ENCODE assay signal across 11 mouse cellular contexts in the genomic region with DNA sequence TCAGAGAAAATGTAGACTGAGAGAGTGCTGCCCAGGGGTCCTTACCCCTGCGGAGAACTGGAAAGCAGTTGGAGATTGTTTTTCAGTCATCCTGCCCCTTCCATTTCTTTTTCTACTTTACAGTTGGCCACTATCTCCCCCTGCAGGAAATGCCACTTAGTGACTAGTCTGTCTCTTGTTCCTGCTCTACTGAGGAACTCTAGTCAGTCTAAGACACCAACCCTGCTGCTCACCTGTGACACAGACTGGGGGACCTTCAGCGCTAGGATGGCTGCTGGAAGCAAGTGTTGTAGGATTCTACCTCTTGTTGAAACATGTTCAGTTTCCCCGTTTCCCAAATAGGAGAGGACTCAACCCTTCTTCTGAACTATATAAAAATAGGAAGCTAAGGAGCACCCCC. TPM values are rescaled to one million over a fixed set of nuclear protein-coding genes. Genes with fewer than 3 reads are reported as not detected.
DNase-seq lines count a peak whose midpoint lies in the region; ATAC-seq and TF ChIP-seq lines count a peak whose summit lies in the region.
"Had no signal": no experiment of that assay in that cellular context is flagged by ENCODE, and none has a peak within 500 bp of the region (broad histone marks: within the 10 kb centered on the region; RNA-seq: fewer than 3 reads in every experiment).

No protein-coding gene starts in this region.

- peak; percentile 30 for TF ChIP-seq CTCF in lung, embryonic 14.5 days (IDR thresholded peaks at IDR 0.05; ENCODE audit: low read depth)
- peak; percentile 9 to 66 (median 42); a peak in 4 of 6 replicates for TF ChIP-seq CTCF in MEL (IDR thresholded peaks at IDR 0.05 in 2 of 3, conservative IDR thresholded peaks at IDR 0.05 in 1 of 3; ENCODE audit: control insufficient read depth in 1 of 3, insufficient read depth in 1 of 3, low read depth in 2 of 3, low read length in 3 of 3, poor library complexity in 1 of 3, severe bottlenecking in 1 of 3)
- no peak for TF ChIP-seq CTCF in forebrain, postnatal 0 days (IDR thresholded peaks at IDR 0.05; ENCODE audit: low read depth)

- no peaks in the 10 kb centered on the region for H3K27me3 ChIP-seq in lung, embryonic 14.5 days (ENCODE audit: insufficient read depth, low read length)
- peaks cover 9 to 17% of the 10 kb centered on the region in 2 experiments for H3K27me3 ChIP-seq in MEL (ENCODE audit: control insufficient read depth in 1 of 2, insufficient read depth in 2 of 2, low read length in 2 of 2)
- no peaks in the 10 kb centered on the region for H3K27me3 ChIP-seq in forebrain, postnatal 0 days (ENCODE audit: insufficient read depth, low read length)
- no peaks in the 10 kb centered on the region for H3K27me3 ChIP-seq in midbrain, embryonic 13.5 days

- H3K27ac ChIP-seq in lung, embryonic 14.5 days (ENCODE audit: low read depth), result no peak overlapping the region
- H3K27ac ChIP-seq in MEL (ENCODE audit: control insufficient read depth, low read depth, low read length), result no peak overlapping the region
- no peak overlapping the region for H3K27ac ChIP-seq in forebrain, postnatal 0 days (ENCODE audit: low read depth, low read length)
- H3K27ac ChIP-seq in midbrain, embryonic 13.5 days, result no peak overlapping the region
- H3K27ac ChIP-seq: hindbrain, postnatal 0 days had no signal

- no peaks in the 10 kb centered on the region for H3K36me3 ChIP-seq in lung, embryonic 14.5 days (ENCODE audit: insufficient read depth)
- peaks cover 0 to 12% of the 10 kb centered on the region in 2 experiments; a peak in 2 of 4 replicates for H3K36me3 ChIP-seq in MEL (ENCODE audit: control insufficient read depth in 1 of 2, insufficient read depth in 2 of 2, low read length in 2 of 2)
- H3K36me3 ChIP-seq in forebrain, postnatal 0 days (ENCODE audit: insufficient read depth), result no peaks in the 10 kb centered on the region
- H3K36me3 ChIP-seq in midbrain, embryonic 13.5 days, result no peaks in the 10 kb centered on the region

- H3K4me3 ChIP-seq in lung, embryonic 14.5 days (ENCODE audit: low read depth, low read length), result no peak overlapping the region
- H3K4me3 ChIP-seq in MEL (ENCODE audit: control insufficient read depth in 1 of 2, insufficient read depth in 1 of 2, low read depth in 2 of 2, low read length in 2 of 2), result no peak overlapping the region
- no peak overlapping the region for H3K4me3 ChIP-seq in forebrain, postnatal 0 days (ENCODE audit: low read depth, low read length)
- no peak overlapping the region for H3K4me3 ChIP-seq in midbrain, embryonic 13.5 days (replicated peaks)

- no peak overlapping the region for H3K4me2 ChIP-seq in lung, embryonic 14.5 days
- no peak overlapping the region for H3K4me2 ChIP-seq in forebrain, postnatal 0 days (ENCODE audit: low read depth)
- no peak overlapping the region for H3K4me2 ChIP-seq in midbrain, embryonic 13.5 days (replicated peaks)

- WGBS in lung, embryonic 14.5 days, result 54% methylated on average over 3 of the region's 3 CpGs
- WGBS in forebrain, postnatal 0 days, result 70% methylated on average over 3 of the region's 3 CpGs
- WGBS in midbrain, embryonic 13.5 days, result 65% methylated on average over 3 of the region's 3 CpGs

- no peak for TF ChIP-seq POLR2A in MEL (IDR thresholded peaks at IDR 0.05; ENCODE audit: control insufficient read depth in 1 of 2, insufficient read depth in 1 of 2, low read depth in 1 of 2, low read length in 2 of 2, poor library complexity in 1 of 2)

- no peaks in the 10 kb centered on the region for H3K9me3 ChIP-seq in lung, embryonic 14.5 days (ENCODE audit: low read depth, low read length)
- H3K9me3 ChIP-seq in MEL (replicated peaks; ENCODE audit: insufficient read depth, low read length), result no peaks in the 10 kb centered on the region
- no peaks in the 10 kb centered on the region for H3K9me3 ChIP-seq in forebrain, postnatal 0 days (ENCODE audit: low read length)
- H3K9me3 ChIP-seq in midbrain, embryonic 13.5 days, result no peaks in the 10 kb centered on the region

- peak; percentile 43 for DNase-seq in lung, embryonic 14.5 days
- DNase-seq in lung, postnatal 25 days (ENCODE audit: low spot score), result no peak
- DNase-seq in MEL (ENCODE audit: low read depth, low spot score), result peak; percentile 53
- DNase-seq in induced T-regulatory cell, adult 2 months (ENCODE audit: low read depth), result peak; percentile 59
- DNase-seq in thymus, postnatal 14 days, result peak; percentile 67
- no peak for DNase-seq in forebrain, postnatal 0 days
- DNase-seq: adrenal gland, postnatal 10 days had no signal

- no peak overlapping the region for H3K9ac ChIP-seq in lung, embryonic 14.5 days
- H3K9ac ChIP-seq in MEL (ENCODE audit: control insufficient read depth, low read depth, low read length, poor library complexity, severe bottlenecking), result no peak overlapping the region
- H3K9ac ChIP-seq in forebrain, postnatal 0 days, result no peak overlapping the region
- no peak overlapping the region for H3K9ac ChIP-seq in midbrain, embryonic 13.5 days (replicated peaks)

- TF ChIP-seq RAD21 in MEL (IDR thresholded peaks at IDR 0.05; ENCODE audit: low read depth, low read length), result peak; percentile 69

- TF ChIP-seq EP300 in MEL (IDR thresholded peaks at IDR 0.05; ENCODE audit: low read depth in 1 of 2, low read length in 2 of 2), result no peak

- no peaks in the 10 kb centered on the region for H3K79me2 ChIP-seq in MEL (ENCODE audit: control insufficient read depth, insufficient read depth, low read length, poor library complexity)

- H3K4me1 ChIP-seq in lung, embryonic 14.5 days (ENCODE audit: insufficient read depth), result no peaks in the 10 kb centered on the region
- peaks cover 4 to 9% of the 10 kb centered on the region in 2 experiments; a peak in 3 of 4 replicates for H3K4me1 ChIP-seq in MEL (ENCODE audit: control insufficient read depth in 1 of 2, insufficient read depth in 2 of 2, low read length in 2 of 2)
- H3K4me1 ChIP-seq in forebrain, postnatal 0 days (ENCODE audit: insufficient read depth), result no peaks in the 10 kb centered on the region
- H3K4me1 ChIP-seq in midbrain, embryonic 13.5 days (replicated peaks), result no peaks in the 10 kb centered on the region

- no peak for ATAC-seq in lung, embryonic 14.5 days (ENCODE audit: insufficient read depth)
- ATAC-seq in forebrain, postnatal 0 days, result no peak
- no peak for ATAC-seq in midbrain, embryonic 13.5 days
- ATAC-seq: hindbrain, postnatal 0 days had no signal

TF ChIP-seq in MEL, 35 proteins besides CTCF, POLR2A, EP300 and RAD21:
- TF ChIP-seq ZMIZ1 (IDR thresholded peaks at IDR 0.05; ENCODE audit: low read depth, low read length), result no peak
- no peak for TF ChIP-seq CHD1 (IDR thresholded peaks at IDR 0.05; ENCODE audit: low read depth, low read length)
- peak; percentile 65 for TF ChIP-seq SMC3 (IDR thresholded peaks at IDR 0.05; ENCODE audit: low read depth, low read length)
- no peak for TF ChIP-seq ZNF384 (IDR thresholded peaks at IDR 0.05; ENCODE audit: low read depth, low read length)
- TF ChIP-seq ZC3H11A (IDR thresholded peaks at IDR 0.05; ENCODE audit: low read depth, low read length), result peak; percentile 29; the same call in 1 of the 2 replicates
- no peak for TF ChIP-seq TAL1 (IDR thresholded peaks at IDR 0.05; ENCODE audit: low read length)
- TF ChIP-seq KAT2A (conservative IDR thresholded peaks at IDR 0.05; ENCODE audit: low read depth, low read length), result no peak
- TF ChIP-seq POLR2AphosphoS5 (IDR thresholded peaks at IDR 0.05; ENCODE audit: borderline replicate concordance, low read depth, low read length), result no peak
- TF ChIP-seq MYC (IDR thresholded peaks at IDR 0.05; ENCODE audit: low read depth, low read length), result no peak
- TF ChIP-seq ZKSCAN1 (IDR thresholded peaks at IDR 0.05; ENCODE audit: low read depth, low read length), result no peak

RNA-seq across cellular contexts. Expression of gene Rpl9-ps1, which starts 5.9 kb away (rescaled TPM):
- polyA plus RNA-seq in lung, embryonic 14.5 days (2014; fragmentation: Nextera tagmentation; extraction: Ambion mirVana), result not detected in 2 replicates
- not detected in 2 replicates for total RNA-seq in MEL (2012; rRNA removed)
- under 1 TPM in 1 of 2 experiments, not detected in 1; 0.26 TPM for polyA plus RNA-seq in MEL (2012; ENCODE audit: insufficient read depth in 1 of 2, insufficient read length in 2 of 2, low read depth in 1 of 2, low replicate concordance in 2 of 2, missing spikeins in 1 of 2)
- total RNA-seq in forebrain, postnatal 0 days (2014; rRNA removed), result not detected in 2 replicates
- not detected in 2 replicates for polyA plus RNA-seq in forebrain, postnatal 0 days (2015; fragmentation: Nextera tagmentation; extraction: Ambion mirVana)
- not detected in 2 replicates for polyA plus RNA-seq in midbrain, embryonic 13.5 days (2015; fragmentation: Nextera tagmentation; extraction: Ambion mirVana)
- total RNA-seq: adrenal gland, postnatal 10 days; hindbrain, postnatal 0 days; left cerebral cortex, adult 18-20 months had no signal
- polyA plus RNA-seq: cortical plate, adult 2 months; hindbrain, postnatal 0 days had no signal

RNA-seq across cellular contexts. Expression of gene Ccl3, which starts 9.6 kb away (rescaled TPM):
- polyA plus RNA-seq in lung, embryonic 14.5 days (2014; fragmentation: Nextera tagmentation; extraction: Ambion mirVana), result 0.33 and 0.51 TPM in 2 replicates
- not detected in 2 replicates for total RNA-seq in MEL (2012; rRNA removed)
- not detected for polyA plus RNA-seq in MEL (2012; ENCODE audit: insufficient read depth in 1 of 2, insufficient read length in 2 of 2, low read depth in 1 of 2, low replicate concordance in 2 of 2, missing spikeins in 1 of 2)
- total RNA-seq in forebrain, postnatal 0 days (2014; rRNA removed), result 0.62 and 1.6 TPM in 2 replicates
- 1.0 and 1.9 TPM in 2 replicates for polyA plus RNA-seq in forebrain, postnatal 0 days (2015; fragmentation: Nextera tagmentation; extraction: Ambion mirVana)
- 0.64 and 0.65 TPM in 2 replicates for polyA plus RNA-seq in midbrain, embryonic 13.5 days (2015; fragmentation: Nextera tagmentation; extraction: Ambion mirVana)
- total RNA-seq: left cerebral cortex, adult 18-20 months had no signal

RNA-seq across cellular contexts. Expression of gene Ccl4, which starts 22.9 kb away (rescaled TPM):
- 0.59 and 1.3 TPM in 2 replicates for polyA plus RNA-seq in lung, embryonic 14.5 days (2014; fragmentation: Nextera tagmentation; extraction: Ambion mirVana)
- total RNA-seq in MEL (2012; rRNA removed), result not detected in 2 replicates
- polyA plus RNA-seq in MEL (2012; ENCODE audit: insufficient read depth in 1 of 2, insufficient read length in 2 of 2, low read depth in 1 of 2, low replicate concordance in 2 of 2, missing spikeins in 1 of 2), result not detected
- not detected in 2 replicates for total RNA-seq in forebrain, postnatal 0 days (2014; rRNA removed)
- polyA plus RNA-seq in forebrain, postnatal 0 days (2015; fragmentation: Nextera tagmentation; extraction: Ambion mirVana), result 0.58 and 1.1 TPM in 2 replicates
- polyA plus RNA-seq in midbrain, embryonic 13.5 days (2015; fragmentation: Nextera tagmentation; extraction: Ambion mirVana), result 0.32 TPM in 1 of 2 replicates, not detected in the other
- total RNA-seq: adrenal gland, postnatal 10 days; hindbrain, postnatal 0 days; left cerebral cortex, adult 18-20 months had no signal

RNA-seq across cellular contexts. Expression of gene Ccl6, which starts 46.6 kb away (rescaled TPM):
- 4.8 and 7.2 TPM in 2 replicates for polyA plus RNA-seq in lung, embryonic 14.5 days (2014; fragmentation: Nextera tagmentation; extraction: Ambion mirVana)
- not detected in 2 replicates for total RNA-seq in MEL (2012; rRNA removed)
- polyA plus RNA-seq in MEL (2012; ENCODE audit: insufficient read depth in 1 of 2, insufficient read length in 2 of 2, low read depth in 1 of 2, low replicate concordance in 2 of 2, missing spikeins in 1 of 2), result not detected
- 0.77 and 5.0 TPM in 2 replicates for total RNA-seq in forebrain, postnatal 0 days (2014; rRNA removed)
- 3.5 and 3.7 TPM in 2 replicates for polyA plus RNA-seq in forebrain, postnatal 0 days (2015; fragmentation: Nextera tagmentation; extraction: Ambion mirVana)
- polyA plus RNA-seq in midbrain, embryonic 13.5 days (2015; fragmentation: Nextera tagmentation; extraction: Ambion mirVana), result 0.67 and 1.0 TPM in 2 replicates
- total RNA-seq: hindbrain, postnatal 0 days had no signal

Comparison
In these comparisons a context has a peak if more than half of its experiments do, and no peak if none do; other contexts are left out.
1. DNase-seq: peak in lung, embryonic 14.5 days (single experiment), MEL (single experiment), induced T-regulatory cell, adult 2 months (single experiment) and thymus, postnatal 14 days (single experiment); none in lung, postnatal 25 days (single experiment) and forebrain, postnatal 0 days (single experiment).